Mouse (Mus musculus): Measurements from ENCODE around the gene Gm49325. TPM values are rescaled to one million over a fixed set of nuclear protein-coding genes. Genes with fewer than 3 reads are reported as not detected.

Gm49325 gene
- polyA plus RNA-seq, 1 experiment from 2014 or later, result 2.5 TPM

DNA sequence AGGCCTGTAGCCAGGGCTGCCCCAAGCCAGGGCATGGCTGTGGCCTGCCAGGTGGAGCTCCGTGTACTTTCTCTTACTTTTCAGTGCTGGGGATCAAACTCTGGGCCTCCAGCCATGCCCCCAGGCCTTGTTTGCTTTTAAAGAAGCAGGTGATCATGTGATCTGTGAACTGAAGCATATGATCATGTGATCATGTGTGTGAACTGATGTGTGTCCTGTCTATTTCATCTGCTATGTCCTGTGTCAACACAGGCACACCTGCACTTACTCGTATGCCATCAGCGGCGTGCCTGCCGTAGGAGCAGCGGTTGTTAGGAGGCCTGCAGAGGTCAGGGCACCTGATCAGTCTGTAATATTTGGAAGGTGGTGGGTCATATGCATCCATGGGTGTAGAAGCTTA is 28.0 kb downstream of the Gm49325 start:
- H3K9ac ChIP-seq (replicated peaks), result no peak overlapping the region
- no peaks in the 10 kb centered on the region for H3K9me3 ChIP-seq
- H3K27me3 ChIP-seq, result no peaks in the 10 kb centered on the region
- peaks cover 22% of the 10 kb centered on the region for H3K4me1 ChIP-seq (replicated peaks)
- no peak overlapping the region for H3K4me2 ChIP-seq (replicated peaks)
- peaks cover 45% of the 10 kb centered on the region for H3K36me3 ChIP-seq
- no peak for ATAC-seq
- no peak overlapping the region for H3K4me3 ChIP-seq (replicated peaks)
- WGBS, result 80% methylated on average over 6 of the region's 6 CpGs
- H3K27ac ChIP-seq, result no peak overlapping the region

DNA sequence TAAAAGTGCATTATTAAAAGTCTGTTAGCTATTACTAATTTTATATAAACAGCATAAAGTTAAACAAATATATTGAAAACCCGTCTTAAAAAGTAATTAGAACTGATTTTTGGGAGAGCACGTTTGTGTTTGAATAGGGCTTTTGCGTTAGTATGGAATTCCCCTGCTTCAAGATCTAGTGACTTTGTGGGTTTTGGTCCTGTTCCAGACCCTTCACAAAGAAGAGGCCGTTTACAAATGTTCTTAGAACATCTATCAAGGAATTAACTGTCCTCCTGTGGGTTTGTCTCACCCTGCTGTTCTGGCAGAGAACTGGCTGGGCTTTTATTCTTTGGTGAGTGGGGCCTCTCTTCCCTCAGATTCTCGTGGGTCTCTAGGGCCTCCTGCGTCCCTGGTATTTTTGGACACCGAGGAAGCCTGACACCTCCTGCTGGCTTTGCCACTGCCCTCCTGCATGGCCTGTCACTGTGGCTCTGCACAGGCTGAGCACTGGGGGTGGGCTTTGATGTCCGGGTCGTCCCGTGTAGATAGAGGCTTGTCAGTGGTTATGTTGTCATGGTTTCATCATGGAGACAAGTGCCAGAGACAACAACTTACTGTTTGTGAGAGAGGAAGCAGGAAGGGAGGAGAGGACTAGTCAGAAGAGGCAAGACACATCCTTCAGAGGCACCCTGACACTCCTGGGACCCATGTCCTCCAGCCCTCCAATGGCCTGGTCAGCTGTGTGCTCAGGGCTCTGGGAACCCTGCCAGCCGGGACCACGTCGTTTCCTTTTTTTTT is 28.6 kb downstream of the Gm49325 start:
- H3K27ac ChIP-seq, result no peak overlapping the region
- no peaks in the 10 kb centered on the region for H3K9me3 ChIP-seq
- 58% methylated on average over 13 of the region's 13 CpGs for WGBS
- peaks cover 23% of the 10 kb centered on the region for H3K4me1 ChIP-seq (replicated peaks)
- peaks cover 46% of the 10 kb centered on the region for H3K36me3 ChIP-seq
- no peak overlapping the region for H3K4me3 ChIP-seq (replicated peaks)
- no peaks in the 10 kb centered on the region for H3K27me3 ChIP-seq
- ATAC-seq, result no peak
- H3K4me2 ChIP-seq (replicated peaks), result no peak overlapping the region
- peak overlapping the region; percentile 28; the same call in 1 of the 2 replicates for H3K9ac ChIP-seq (replicated peaks)

DNA sequence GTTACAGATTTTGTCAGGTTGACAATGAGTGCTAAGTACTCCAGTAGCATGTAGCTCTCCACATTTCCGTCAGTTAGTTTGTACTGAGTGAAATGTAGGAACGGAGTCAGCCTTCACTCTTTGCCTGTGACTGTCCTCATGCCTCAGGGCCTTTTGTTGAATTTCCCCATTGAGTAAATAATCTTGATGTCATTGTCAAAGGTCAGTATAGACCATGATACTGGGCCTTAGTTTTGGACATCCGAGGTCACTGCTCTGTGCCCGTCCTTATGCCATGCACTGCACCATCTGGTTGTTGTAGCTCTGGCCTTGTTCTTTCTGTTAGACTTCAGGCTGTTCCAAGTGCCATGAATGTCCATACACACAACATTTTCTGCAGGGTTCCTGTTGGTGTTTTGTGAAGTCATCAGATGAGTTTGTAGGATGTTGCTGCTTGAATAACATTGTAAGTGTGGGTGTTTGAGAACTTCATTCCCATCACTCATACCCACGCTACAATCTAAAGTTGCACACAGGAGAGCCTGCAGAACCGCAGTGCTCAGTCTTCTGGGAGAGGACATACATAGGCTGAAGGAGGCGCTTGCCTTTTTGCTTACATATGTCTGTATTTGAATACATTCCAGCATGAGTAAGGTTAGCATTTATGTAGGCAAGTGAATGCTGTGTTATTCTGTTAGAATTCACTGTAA is 30.4 kb downstream of the Gm49325 start:
- Histone ChIP-seq H3K9me3 (no peaks in the 10 kb centered on the region), H3K36me3 (peaks cover 55% of the 10 kb centered on the region), H3K4me3 (replicated peaks) (no peak overlapping the region), H3K27me3 (no peaks in the 10 kb centered on the region), H3K4me1 (replicated peaks) (peaks cover 23% of the 10 kb centered on the region), H3K4me2 (replicated peaks) (no peak overlapping the region), H3K27ac (no peak overlapping the region), H3K9ac (replicated peaks) (no peak overlapping the region)
- no peak for ATAC-seq
- WGBS, result 95% methylated on average over 7 of the region's 7 CpGs

DNA sequence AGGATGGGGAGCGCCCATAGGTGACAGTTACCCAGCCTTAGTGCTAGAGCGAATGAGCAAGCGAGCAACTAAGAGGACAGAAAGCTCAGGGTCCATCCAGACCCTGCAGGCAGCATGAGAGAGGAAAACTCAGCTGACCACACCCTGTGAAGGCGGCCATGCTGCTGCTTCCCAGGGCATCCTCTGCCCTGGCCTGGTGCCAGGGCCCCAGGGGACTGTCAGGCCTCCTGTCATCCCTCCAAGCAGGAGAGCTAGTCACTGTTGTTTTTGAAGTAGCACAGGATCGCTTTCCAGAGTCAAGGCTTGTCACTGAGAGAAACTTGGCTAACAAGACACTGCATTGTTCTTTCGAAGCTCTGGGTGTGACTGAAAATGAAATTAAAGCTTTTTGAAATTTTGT is 33.0 kb downstream of the Gm49325 start:
- no peak overlapping the region for H3K27ac ChIP-seq
- H3K4me1 ChIP-seq (replicated peaks), result peaks cover 20% of the 10 kb centered on the region
- H3K4me3 ChIP-seq (replicated peaks), result no peak overlapping the region
- H3K4me2 ChIP-seq (replicated peaks), result no peak overlapping the region
- ATAC-seq, result no peak
- no peaks in the 10 kb centered on the region for H3K9me3 ChIP-seq
- H3K27me3 ChIP-seq, result no peaks in the 10 kb centered on the region
- WGBS, result 82% methylated on average over 6 of the region's 6 CpGs
- H3K36me3 ChIP-seq, result peaks cover 59% of the 10 kb centered on the region
- H3K9ac ChIP-seq (replicated peaks), result no peak overlapping the region

DNA sequence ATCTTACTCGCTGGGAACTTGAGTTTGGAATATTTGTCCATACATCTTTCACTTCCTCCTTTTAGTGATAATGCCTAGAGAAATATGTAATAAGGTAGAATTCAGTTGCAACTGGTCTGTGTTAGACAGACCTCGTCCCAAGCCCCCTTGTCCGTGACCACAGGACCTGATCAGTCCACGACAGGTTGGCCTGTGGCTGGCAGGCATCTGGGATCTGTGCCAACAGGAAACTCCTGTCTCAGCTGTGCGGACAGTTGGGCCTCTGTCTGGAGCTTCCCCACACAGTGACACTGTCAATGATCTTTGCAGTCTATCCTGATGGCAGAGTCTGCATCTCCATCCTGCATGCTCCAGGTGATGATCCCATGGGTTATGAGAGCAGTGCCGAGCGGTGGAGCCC is 37.2 kb downstream of the Gm49325 start:
- ATAC-seq, result no peak

DNA sequence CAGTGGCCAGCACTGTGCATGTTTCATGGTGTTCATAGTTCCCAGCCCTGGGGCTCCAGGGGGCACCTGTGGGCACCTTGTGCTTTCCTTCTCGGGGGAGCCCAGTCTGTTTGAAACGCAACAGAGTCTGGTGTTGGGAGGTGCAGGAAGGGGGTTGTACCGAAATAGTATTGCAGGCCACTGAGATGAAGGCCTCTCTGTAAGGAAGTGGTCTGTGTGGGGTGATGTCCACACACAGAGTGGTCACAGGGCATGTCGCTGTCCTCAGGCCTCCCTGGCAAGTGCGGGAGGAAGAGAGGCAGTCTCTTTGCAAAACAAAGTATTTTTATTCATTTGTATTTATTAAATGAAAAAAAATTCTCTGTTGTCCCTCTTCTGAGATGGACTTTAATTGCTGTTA is 39.6 kb downstream of the Gm49325 start:
- no peak for ATAC-seq
- no peak overlapping the region for H3K4me3 ChIP-seq (replicated peaks)
- no peaks in the 10 kb centered on the region for H3K9me3 ChIP-seq
- peaks cover 66% of the 10 kb centered on the region for H3K36me3 ChIP-seq
- H3K4me2 ChIP-seq (replicated peaks), result no peak overlapping the region
- H3K27ac ChIP-seq, result no peak overlapping the region
- WGBS, result 91% methylated on average over 5 of the region's 5 CpGs
- no peaks in the 10 kb centered on the region for H3K27me3 ChIP-seq
- no peak overlapping the region for H3K9ac ChIP-seq (replicated peaks)
- no peaks in the 10 kb centered on the region for H3K4me1 ChIP-seq (replicated peaks)

More for the DNA sequence above, 37.2 kb downstream of the Gm49325 start:
- H3K9me3 ChIP-seq, result no peaks in the 10 kb centered on the region
- H3K4me2 ChIP-seq (replicated peaks), result no peak overlapping the region
- peaks cover 72% of the 10 kb centered on the region for H3K36me3 ChIP-seq
- H3K4me1 ChIP-seq (replicated peaks), result peaks cover 8% of the 10 kb centered on the region
- WGBS, result 90% methylated on average over 7 of the region's 7 CpGs
- H3K27ac ChIP-seq, result no peak overlapping the region
- H3K4me3 ChIP-seq (replicated peaks), result no peak overlapping the region
- no peak overlapping the region for H3K9ac ChIP-seq (replicated peaks)
- H3K27me3 ChIP-seq, result no peaks in the 10 kb centered on the region

DNA sequence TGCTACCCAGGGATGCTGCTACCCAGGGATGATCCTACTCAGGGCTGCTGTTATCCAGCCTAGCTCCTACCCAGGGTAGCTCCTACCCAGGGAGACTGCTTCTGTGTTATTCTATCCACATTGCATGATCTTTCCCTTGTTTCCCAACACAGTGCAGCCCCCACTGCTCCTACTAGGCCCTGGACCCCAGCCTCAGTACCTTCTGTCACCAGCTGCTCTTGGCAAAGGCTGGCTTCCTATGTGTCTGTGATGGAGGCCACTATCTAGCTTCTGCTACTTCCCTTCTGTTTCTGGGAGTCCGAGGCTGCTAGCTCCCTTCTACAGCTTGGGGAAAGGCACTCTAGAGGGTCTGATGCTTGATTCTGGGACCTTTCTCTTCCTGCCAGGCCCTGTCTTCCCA is 41.5 kb downstream of the Gm49325 start:
- H3K4me3 ChIP-seq (replicated peaks), result no peak overlapping the region
- H3K4me1 ChIP-seq (replicated peaks), result no peaks in the 10 kb centered on the region
- no peak overlapping the region for H3K9ac ChIP-seq (replicated peaks)
- no peaks in the 10 kb centered on the region for H3K27me3 ChIP-seq
- H3K36me3 ChIP-seq, result peaks cover 47% of the 10 kb centered on the region
- 92% methylated on average over 1 of the region's 1 CpGs for WGBS
- no peak for ATAC-seq
- H3K4me2 ChIP-seq (replicated peaks), result no peak overlapping the region
- H3K27ac ChIP-seq, result no peak overlapping the region
- no peaks in the 10 kb centered on the region for H3K9me3 ChIP-seq

DNA sequence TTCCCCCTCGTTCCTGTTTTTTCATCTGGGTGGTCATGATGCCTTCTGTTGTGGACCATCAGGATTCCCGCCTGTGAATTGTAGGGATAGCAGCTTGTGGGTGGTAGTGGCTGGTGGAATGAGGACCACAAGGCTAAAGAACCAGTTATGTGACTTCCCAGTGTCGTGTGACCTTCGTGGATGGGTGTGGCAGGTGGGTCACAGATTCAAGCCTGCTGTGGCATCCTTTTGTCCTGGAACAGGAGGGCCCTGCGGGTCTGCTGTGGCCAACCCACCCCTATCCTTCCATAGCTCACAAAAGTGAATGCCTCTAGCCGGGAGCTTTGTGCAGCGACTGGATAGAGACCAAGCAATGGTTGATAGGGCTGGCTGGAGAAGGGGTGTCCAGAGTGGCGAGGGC is 41.9 kb downstream of the Gm49325 start:
- ATAC-seq, result no peak
- 91% methylated on average over 8 of the region's 8 CpGs for WGBS
- Histone ChIP-seq H3K9ac (replicated peaks) (no peak overlapping the region), H3K4me2 (replicated peaks) (no peak overlapping the region), H3K4me3 (replicated peaks) (no peak overlapping the region), H3K27ac (no peak overlapping the region), H3K27me3 (no peaks in the 10 kb centered on the region), H3K4me1 (replicated peaks) (no peaks in the 10 kb centered on the region), H3K36me3 (peaks cover 43% of the 10 kb centered on the region), H3K9me3 (no peaks in the 10 kb centered on the region)

DNA sequence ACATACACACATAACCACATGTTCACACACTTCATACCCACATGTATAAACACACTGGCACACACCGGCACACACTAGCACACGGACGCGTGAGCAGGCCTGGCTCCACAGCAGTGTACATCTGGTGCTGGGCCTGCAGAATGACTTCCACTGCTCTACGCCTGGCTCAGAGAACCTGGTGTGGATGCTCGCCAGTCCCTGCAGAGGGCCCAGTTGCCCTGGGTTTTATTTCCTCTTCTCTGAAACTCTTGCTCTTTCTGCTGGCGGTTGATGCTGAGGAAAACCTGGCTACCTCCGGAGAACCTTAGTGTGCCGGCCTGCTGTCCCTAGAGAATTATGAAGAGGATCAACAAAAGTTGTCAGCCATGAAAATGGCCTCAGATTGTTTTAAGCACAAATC is 46.0 kb downstream of the Gm49325 start:
- H3K27ac ChIP-seq, result no peak overlapping the region

DNA sequence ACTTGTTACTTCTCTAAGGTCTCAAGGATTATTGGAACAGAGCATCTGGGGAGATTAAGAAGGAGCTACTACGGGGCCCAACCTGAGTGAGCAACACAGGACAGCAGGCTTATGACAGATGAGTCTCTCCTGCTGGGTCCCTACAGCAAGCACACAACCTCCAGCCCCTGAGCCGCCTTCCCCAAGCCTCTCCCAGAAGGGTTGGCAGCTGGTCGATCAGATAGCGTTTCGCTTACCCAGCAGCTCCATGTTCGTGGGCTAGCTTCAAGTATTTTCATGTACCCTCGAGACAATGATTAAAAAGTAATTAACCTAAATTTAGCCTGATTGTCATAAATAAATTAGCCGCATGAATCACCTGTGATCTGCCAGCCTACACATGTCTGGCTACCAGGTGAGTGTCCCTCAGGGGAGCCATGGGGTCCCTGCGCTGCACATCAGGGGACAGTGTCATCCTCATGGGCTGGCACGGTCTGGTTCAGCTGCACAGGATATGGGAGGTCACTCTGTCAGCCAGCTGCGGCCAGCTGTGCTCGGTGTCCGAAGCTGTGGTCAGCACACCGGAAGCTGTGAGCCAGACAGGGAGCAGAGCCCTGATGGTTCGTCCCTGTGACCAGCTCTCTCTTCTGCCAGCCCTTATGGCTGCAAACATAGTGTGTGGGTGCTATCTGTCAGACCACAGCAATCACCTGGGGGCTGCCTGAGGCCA is 52.4 kb downstream of the Gm49325 start:
- H3K4me2 ChIP-seq (replicated peaks), result no peak overlapping the region
- 76% methylated on average over 15 of the region's 15 CpGs for WGBS
- H3K9me3 ChIP-seq, result peaks cover 3% of the 10 kb centered on the region; the same call in 1 of the 2 replicates
- ATAC-seq, result no peak
- H3K27me3 ChIP-seq, result no peaks in the 10 kb centered on the region
- H3K4me1 ChIP-seq (replicated peaks), result no peaks in the 10 kb centered on the region
- no peak overlapping the region for H3K4me3 ChIP-seq (replicated peaks)
- H3K9ac ChIP-seq (replicated peaks), result no peak overlapping the region
- no peaks in the 10 kb centered on the region for H3K36me3 ChIP-seq
- H3K27ac ChIP-seq, result no peak overlapping the region

More for the DNA sequence above, 46.0 kb downstream of the Gm49325 start:
- ATAC-seq, result no peak
- Histone ChIP-seq H3K9me3 (no peaks in the 10 kb centered on the region), H3K4me3 (replicated peaks) (no peak overlapping the region), H3K27me3 (no peaks in the 10 kb centered on the region), H3K4me1 (replicated peaks) (no peaks in the 10 kb centered on the region), H3K9ac (replicated peaks) (no peak overlapping the region), H3K4me2 (replicated peaks) (no peak overlapping the region), H3K36me3 (peaks cover 2% of the 10 kb centered on the region; the same call in 1 of the 2 replicates)
- 89% methylated on average over 9 of the region's 9 CpGs for WGBS

DNA sequence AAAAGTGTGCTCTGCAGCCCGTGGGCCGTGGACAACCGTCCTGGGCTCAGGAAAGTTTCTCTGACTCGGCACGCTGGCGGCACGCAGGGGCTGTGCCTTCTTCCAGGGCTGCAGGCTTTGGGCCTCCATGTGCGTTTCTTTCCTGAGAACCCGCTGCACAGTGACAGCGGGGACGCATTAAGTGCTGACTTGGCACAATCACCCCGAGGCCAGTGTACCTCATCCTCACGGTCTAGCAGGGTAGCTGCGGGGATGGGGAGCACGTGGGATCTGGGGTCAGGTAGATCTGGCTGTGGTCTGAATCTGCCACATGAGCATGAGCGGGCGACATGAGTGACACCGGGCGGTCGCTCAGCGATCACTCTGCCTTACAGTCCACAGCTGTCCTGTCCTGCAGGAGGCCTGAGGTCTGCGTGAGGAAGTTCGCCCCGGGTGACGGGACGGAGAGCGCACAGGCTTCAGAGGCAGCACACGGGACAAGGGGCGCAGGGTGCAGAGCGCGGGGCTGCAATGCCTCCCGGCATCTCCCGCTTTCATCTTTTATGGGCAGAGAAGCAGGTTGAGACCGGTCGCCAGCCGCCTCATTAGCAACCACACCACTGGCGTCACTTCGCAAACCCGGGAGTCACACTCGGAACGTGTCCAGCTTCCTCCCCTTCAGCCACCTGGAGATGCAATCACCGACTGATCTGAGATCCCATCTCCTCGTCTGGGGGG is 58.1 kb downstream of the Gm49325 start:
- Histone ChIP-seq H3K36me3 (no peaks in the 10 kb centered on the region), H3K9ac (replicated peaks) (no peak overlapping the region), H3K27me3 (no peaks in the 10 kb centered on the region), H3K27ac (no peak overlapping the region), H3K4me3 (replicated peaks) (no peak overlapping the region), H3K4me2 (replicated peaks) (no peak overlapping the region), H3K9me3 (peaks cover 3% of the 10 kb centered on the region; the same call in 1 of the 2 replicates), H3K4me1 (replicated peaks) (no peaks in the 10 kb centered on the region)
- ATAC-seq, result peak; percentile 27; the same call in 1 of the 2 replicates
- WGBS, result 65% methylated on average over 43 of the region's 43 CpGs

All from midbrain, embryonic 13.5 days (tissue).